Mouse (Mus musculus) spleen, adult 2 months (tissue): Measurements from ENCODE around the gene 4930470P17Rik. TPM values are rescaled to one million over a fixed set of nuclear protein-coding genes. Genes with fewer than 3 reads are reported as not detected.
"Not testable (repeated sequence)": the region's sequence is repeated elsewhere in the genome, so short reads cannot be mapped to it uniquely, and the experiment has no call there.

Experiments used
- DNase-seq, 2 experiments: peaks; one replicate each; pipeline versions ENCODE4 v3.0.0 to v3.0.0-alpha.2; 2012 to 2021; ENCODE audit warnings: low spot score in 2 of 2, low read depth in 1 of 2
- H3K27ac ChIP-seq: fragments of 200-500 bp; 2 replicates; pipeline ENCODE4 v1.5.1; 2012; ENCODE audit warnings: low read length, inconsistent platforms; ENCODE audit not compliant: insufficient read depth
- H3K27me3 ChIP-seq: fragments of 200-500 bp; 2 replicates; pipeline ENCODE4 v1.6.1; 2012; ENCODE audit warnings: mild to moderate bottlenecking, moderate library complexity, low read length, inconsistent platforms; ENCODE audit not compliant: control insufficient read depth, insufficient read depth
- H3K36me3 ChIP-seq: fragments of 200-500 bp; 2 replicates; pipeline ENCODE4 v1.6.1; 2012; ENCODE audit warnings: mild to moderate bottlenecking, low read length, inconsistent platforms; ENCODE audit not compliant: control insufficient read depth, insufficient read depth
- H3K4me1 ChIP-seq: fragments of 200-500 bp; 2 replicates; pipeline ENCODE4 v1.6.1; 2011; ENCODE audit warnings: inconsistent platforms; ENCODE audit not compliant: control insufficient read depth, insufficient read depth, insufficient read length
- H3K4me3 ChIP-seq: fragments of 200-500 bp; 2 replicates; pipeline ENCODE4 v1.5.1; 2011; ENCODE audit warnings: mild to moderate bottlenecking, inconsistent platforms; ENCODE audit not compliant: insufficient read depth, insufficient read length; ENCODE audit errors: extremely low read depth
- CTCF ChIP-seq: fragments of 200-500 bp; IDR thresholded peaks from 2 replicates; pipeline ENCODE4 v1.5.1; 2011; ENCODE audit warnings: mild to moderate bottlenecking, inconsistent platforms; ENCODE audit not compliant: insufficient read depth, insufficient read length, insufficient replicate concordance; ENCODE audit errors: extremely low read depth
- POLR2A ChIP-seq: fragments of 200-500 bp; IDR thresholded peaks from 2 replicates; pipeline ENCODE4 v1.6.1; 2011; ENCODE audit warnings: low read depth, low read length, inconsistent platforms
- WGBS: fragments of 180-500 bp; shearing (Covaris S2); methylation state at CpG from one replicate; pipeline ENCODE4 v1.1.7; 2018; 5-methylcytosine and 5-hydroxymethylcytosine counted together
- polyA plus RNA-seq: library from polyadenylated mRNA; depleted of rRNA; stranded (reverse); fragments of >200 nt; gene quantifications from 2 replicates; pipeline ENCODE4 v1.2.3, GENCODE M21; 2012

Gene 4930470P17Rik
- polyA plus RNA-seq, 1 experiment: not detected

- no peaks in the 10 kb centered on the region for H3K36me3 ChIP-seq
- H3K4me3 ChIP-seq: no peak overlapping the region
- no peak for TF ChIP-seq CTCF
- TF ChIP-seq POLR2A: no peak
- H3K4me1 ChIP-seq: no peaks in the 10 kb centered on the region
- no peak for DNase-seq
- 90% methylated on average over 2 of the region's 2 CpGs for WGBS
- no peak overlapping the region for H3K27ac ChIP-seq
- no peaks in the 10 kb centered on the region for H3K27me3 ChIP-seq
Observed at GRCm38 (mm10) chr2:170632998-170633622, 31.3 kb upstream of the 4930470P17Rik start.

- H3K27me3 ChIP-seq: no peaks in the 10 kb centered on the region
- H3K36me3 ChIP-seq: no peaks in the 10 kb centered on the region
- TF ChIP-seq CTCF (no peak), POLR2A (no peak)
- no peak for DNase-seq
- H3K4me1 ChIP-seq: no peaks in the 10 kb centered on the region
- no peak overlapping the region for H3K4me3 ChIP-seq
- no peak overlapping the region for H3K27ac ChIP-seq
Observed at GRCm38 (mm10) chr2:170632386-170632785, 30.6 kb upstream of the 4930470P17Rik start.

GRCm38 (mm10) chr2:170631375-170631774 lies 29.6 kb upstream of the 4930470P17Rik start:
- H3K4me3 ChIP-seq: no peak overlapping the region
- no peak overlapping the region for H3K27ac ChIP-seq
- no peaks in the 10 kb centered on the region for H3K27me3 ChIP-seq
- TF ChIP-seq CTCF (no peak), POLR2A (no peak)
- H3K36me3 ChIP-seq: no peaks in the 10 kb centered on the region
- no peak for DNase-seq
- WGBS: 78% methylated on average over 1 of the region's 1 CpGs
- no peaks in the 10 kb centered on the region for H3K4me1 ChIP-seq

- Histone ChIP-seq H3K4me3 (no peak overlapping the region), H3K36me3 (no peaks in the 10 kb centered on the region), H3K4me1 (no peaks in the 10 kb centered on the region), H3K27ac (no peak overlapping the region), H3K27me3 (no peaks in the 10 kb centered on the region)
- no peak for DNase-seq
- no peak for TF ChIP-seq POLR2A
- TF ChIP-seq CTCF: no peak
- WGBS: 88% methylated on average over 11 of the region's 11 CpGs
Observed at GRCm38 (mm10) chr2:170630553-170630952, 28.7 kb upstream of the 4930470P17Rik start.

GRCm38 (mm10) chr2:170627991-170628390 lies 26.2 kb upstream of the 4930470P17Rik start:
- H3K4me3 ChIP-seq, H3K27me3 ChIP-seq, H3K36me3 ChIP-seq, H3K4me1 ChIP-seq, H3K27ac ChIP-seq, DNase-seq: not testable (repeated sequence)
- 87% methylated on average over 11 of the region's 11 CpGs for WGBS

GRCm38 (mm10) chr2:170624201-170624880 lies 22.5 kb upstream of the 4930470P17Rik start:
- not testable (repeated sequence) for H3K4me1 ChIP-seq, H3K36me3 ChIP-seq, H3K27ac ChIP-seq, H3K4me3 ChIP-seq, H3K27me3 ChIP-seq, DNase-seq
- 80% methylated on average over 1 of the region's 1 CpGs for WGBS

GRCm38 (mm10) chr2:170622985-170623384 lies 21.2 kb upstream of the 4930470P17Rik start:
- H3K36me3 ChIP-seq: no peaks in the 10 kb centered on the region
- H3K4me3 ChIP-seq: no peak overlapping the region
- no peak overlapping the region for H3K27ac ChIP-seq
- 85% methylated on average over 13 of the region's 13 CpGs for WGBS
- TF ChIP-seq POLR2A (no peak), CTCF (no peak)
- no peaks in the 10 kb centered on the region for H3K27me3 ChIP-seq
- no peaks in the 10 kb centered on the region for H3K4me1 ChIP-seq
- no peak for DNase-seq
